Mouse (Mus musculus) kidney, adult 10 weeks (tissue): ENCODE data around the gene Hepacam2. TPM values are rescaled to one million over a fixed set of nuclear protein-coding genes. Genes with fewer than 3 reads are reported as not detected.

Source experiments
- polyA plus RNA-seq: library from polyadenylated mRNA; stranded (reverse); fragments of 350-450 nt; fragmentation: Illumina TruSeq; extraction: RNeasy Lipid Tissue Mini Kit (QIAGEN cat#74804); gene quantifications from one replicate; pipeline ENCODE4 v1.2.3, GENCODE M21; 2014; ENCODE audit warnings: low read depth, low replicate concordance

The Hepacam2 gene
- 36.5 TPM for polyA plus RNA-seq

GRCm38 (mm10) chr6:3498162-3498848 is at the start of gene Hepacam2, which contains the start of gene Vps50:
Gene Hepacam2 (minus strand): TSS chr6:3498298.
Gene Vps50 (plus strand): TSS chr6:3498382.

Other genes with a start within 250 kb of the Hepacam2 start
- 434 TPM for gene Samd9l, start 98.7 kb downstream of the Hepacam2 start, polyA plus RNA-seq
- 80.4 TPM for gene Vps50, start 84 bp upstream of the Hepacam2 start, polyA plus RNA-seq